Mouse (Mus musculus): ENCODE data around the gene Usp40.

GRCm38 (mm10) chr1:88007692-88008210 is 600 bp downstream of the Usp40 start:
- TF ChIP-seq CTCF (IDR thresholded peaks at IDR 0.05; ENCODE audit: borderline replicate concordance, insufficient read depth, low read depth, low read length) (no peak), POLR2A (IDR thresholded peaks at IDR 0.05; ENCODE audit: borderline replicate concordance, insufficient read depth, low read length) (no peak)
